8 mouse cellular contexts compared by ENCODE assay signal in genomic region chr9:41156006-41156719, GRCm38 (mm10). TPM values are rescaled to one million over a fixed set of nuclear protein-coding genes. Genes with fewer than 3 reads are reported as not detected.
DNase-seq lines count a peak whose midpoint lies in the region; ATAC-seq and TF ChIP-seq lines count a peak whose summit lies in the region.

No protein-coding gene starts in this region.

- peak overlapping the region; percentile 78 for H3K4me2 ChIP-seq in liver, embryonic 14.5 days (ENCODE audit: low read depth)

- no peaks in the 10 kb centered on the region for H3K27me3 ChIP-seq in heart, adult 2 months (ENCODE audit: control insufficient read depth, insufficient read depth, low read length)
- H3K27me3 ChIP-seq in ES-Bruce4 (ENCODE audit: control insufficient read depth, insufficient read depth, low read length, poor library complexity, severe bottlenecking): no peaks in the 10 kb centered on the region; the same call in 1 of the 2 replicates
- peaks cover 63% of the 10 kb centered on the region for H3K27me3 ChIP-seq in forebrain, embryonic 10.5 days (ENCODE audit: poor library complexity, severe bottlenecking)
- peaks cover 8% of the 10 kb centered on the region; the same call in 1 of the 2 replicates for H3K27me3 ChIP-seq in liver, embryonic 14.5 days (ENCODE audit: control insufficient read depth, insufficient read depth, low read length)

- ATAC-seq in liver, embryonic 14.5 days (ENCODE audit: insufficient read depth): no peak

- intact Hi-C loops in heart, adult 2 months (cut with DNase I): loop anchor here (5.0 kb wide), 1 partner anchor 54 kb away; no protein-coding TSS in a partner anchor

- TF ChIP-seq POLR2A in heart, adult 2 months (IDR thresholded peaks at IDR 0.05; ENCODE audit: insufficient read depth, low read depth, low read length): no peak
- TF ChIP-seq POLR2A in ES-Bruce4 (IDR thresholded peaks at IDR 0.05; ENCODE audit: insufficient read depth, low read length): no peak

- TF ChIP-seq CTCF in heart, adult 2 months (IDR thresholded peaks at IDR 0.05): no peak
- TF ChIP-seq CTCF in ES-Bruce4 (IDR thresholded peaks at IDR 0.05; ENCODE audit: low read depth, low read length): no peak
- TF ChIP-seq CTCF in liver, embryonic 14.5 days (IDR thresholded peaks at IDR 0.05; ENCODE audit: low read depth): no peak

- H3K36me3 ChIP-seq in heart, adult 2 months (ENCODE audit: control insufficient read depth, insufficient read depth, low read length): no peaks in the 10 kb centered on the region
- no peaks in the 10 kb centered on the region for H3K36me3 ChIP-seq in ES-Bruce4 (ENCODE audit: control insufficient read depth, insufficient read depth, low read length, poor library complexity, severe bottlenecking)
- no peaks in the 10 kb centered on the region for H3K36me3 ChIP-seq in forebrain, embryonic 10.5 days (replicated peaks)
- no peaks in the 10 kb centered on the region for H3K36me3 ChIP-seq in liver, embryonic 14.5 days (replicated peaks; ENCODE audit: control insufficient read depth, insufficient read depth, low read depth)

- no peak overlapping the region for H3K9ac ChIP-seq in heart, adult 2 months (ENCODE audit: low read depth, low read length)
- peak overlapping the region; percentile 74; the same call in 1 of the 2 replicates for H3K9ac ChIP-seq in ES-Bruce4 (ENCODE audit: low read depth, poor library complexity, severe bottlenecking)
- no peak overlapping the region for H3K9ac ChIP-seq in liver, embryonic 14.5 days (replicated peaks)

- peak overlapping the region; percentile 83 for H3K4me3 ChIP-seq in heart, adult 2 months
- peak overlapping the region; percentile 79 for H3K4me3 ChIP-seq in ES-Bruce4 (ENCODE audit: low read depth, low read length)
- peak overlapping the region; percentile 87 for H3K4me3 ChIP-seq in forebrain, embryonic 10.5 days
- H3K4me3 ChIP-seq in liver, embryonic 14.5 days (ENCODE audit: insufficient read depth in 1 of 2, low read depth in 2 of 2, low read length in 2 of 2): peak overlapping the region; percentile 22 to 65

- no peaks in the 10 kb centered on the region for H3K9me3 ChIP-seq in ES-Bruce4 (replicated peaks; ENCODE audit: control insufficient read depth, insufficient read depth, low read length, poor library complexity, severe bottlenecking)
- no peaks in the 10 kb centered on the region for H3K9me3 ChIP-seq in forebrain, embryonic 10.5 days
- no peaks in the 10 kb centered on the region for H3K9me3 ChIP-seq in liver, embryonic 14.5 days (ENCODE audit: control insufficient read depth, low read length)

- no peak for DNase-seq in heart, adult 2 months
- DNase-seq in heart, adult 18-20 months: no peak
- DNase-seq in forebrain, embryonic 10.5 days (ENCODE audit: extremely low spot score, low spot score): no peak
- no peak for DNase-seq in liver, embryonic 14.5 days (ENCODE audit: low read depth in 3 of 3, low spot score in 3 of 3)
- DNase-seq in thymus, postnatal 10 days (ENCODE audit: low spot score in 2 of 2): no peak
- DNase-seq in lung, postnatal 4 days: no peak
- no peak for DNase-seq in spleen, adult 12 weeks (ENCODE audit: low spot score)

- peaks cover 6% of the 10 kb centered on the region for H3K4me1 ChIP-seq in heart, adult 2 months (ENCODE audit: control insufficient read depth, insufficient read depth, low read length)
- no peaks in the 10 kb centered on the region for H3K4me1 ChIP-seq in ES-Bruce4 (ENCODE audit: control insufficient read depth, insufficient read depth, low read length)
- peaks cover 64% of the 10 kb centered on the region for H3K4me1 ChIP-seq in forebrain, embryonic 10.5 days
- peaks cover 0 to 17% of the 10 kb centered on the region in 2 experiments; a peak in 2 of 4 replicates for H3K4me1 ChIP-seq in liver, embryonic 14.5 days (replicated peaks; ENCODE audit: control insufficient read depth in 2 of 2, insufficient read depth in 2 of 2, low read length in 1 of 2)

- no peak overlapping the region for H3K27ac ChIP-seq in heart, adult 2 months
- no peak overlapping the region for H3K27ac ChIP-seq in ES-Bruce4 (ENCODE audit: insufficient read depth, low read length)
- H3K27ac ChIP-seq in forebrain, embryonic 10.5 days: peak overlapping the region; percentile 89; the same call in 1 of the 2 replicates
- no peak overlapping the region for H3K27ac ChIP-seq in liver, embryonic 14.5 days

- H3K79me2 ChIP-seq in heart, adult 2 months (replicated peaks; ENCODE audit: control insufficient read depth, insufficient read depth, low read length): no peaks in the 10 kb centered on the region

- TF ChIP-seq EP300 in heart, adult 2 months (IDR thresholded peaks at IDR 0.05; ENCODE audit: insufficient read depth, low read depth, low read length): no peak
- TF ChIP-seq EP300 in ES-Bruce4 (IDR thresholded peaks at IDR 0.05; ENCODE audit: insufficient read depth, low read depth, low read length): no peak
- TF ChIP-seq EP300 in liver, embryonic 14.5 days (IDR thresholded peaks at IDR 0.05; ENCODE audit: low read depth): no peak

- WGBS in heart, adult 2 months: 59% methylated on average over 20 of the region's 20 CpGs
- WGBS in forebrain, embryonic 10.5 days: 16% methylated on average over 20 of the region's 20 CpGs
- WGBS in liver, embryonic 14.5 days (ENCODE audit: insufficient replicate concordance): 25% methylated on average over 20 of the region's 20 CpGs

RNA-seq across cellular contexts. Expression of gene Ubash3b, which starts 5.3 kb away (rescaled TPM):
- total RNA-seq in heart, adult 2 months (2021): 1 to 10 TPM; 1.5 TPM
- 1.9 and 2.0 TPM in 2 replicates for polyA plus RNA-seq in heart, adult 2 months (2012; rRNA removed)
- 1 to 10 TPM in 1 of 2 experiments, under 1 TPM in 1; 0.89 to 1.5 TPM for total RNA-seq in heart, adult 18-20 months (2021)
- polyA plus RNA-seq in ES-Bruce4 (2011; ENCODE audit: insufficient read depth, insufficient read length, low read depth, missing spikeins): 2.9 and 3.0 TPM in 2 replicates
- 3.8 and 4.1 TPM in 2 replicates for polyA plus RNA-seq in forebrain, embryonic 10.5 days (2016; fragmentation: Nextera tagmentation; extraction: Ambion mirVana)
- polyA plus RNA-seq in liver, embryonic 14.5 days (2012; rRNA removed): 3.4 and 3.5 TPM in 2 replicates
- 5.9 and 7.2 TPM in 2 replicates for polyA plus RNA-seq in liver, embryonic 14.5 days (2014; fragmentation: Nextera tagmentation; extraction: Ambion mirVana)
